Mouse (Mus musculus): ENCODE data around the gene C2.

C2 gene

DNA sequence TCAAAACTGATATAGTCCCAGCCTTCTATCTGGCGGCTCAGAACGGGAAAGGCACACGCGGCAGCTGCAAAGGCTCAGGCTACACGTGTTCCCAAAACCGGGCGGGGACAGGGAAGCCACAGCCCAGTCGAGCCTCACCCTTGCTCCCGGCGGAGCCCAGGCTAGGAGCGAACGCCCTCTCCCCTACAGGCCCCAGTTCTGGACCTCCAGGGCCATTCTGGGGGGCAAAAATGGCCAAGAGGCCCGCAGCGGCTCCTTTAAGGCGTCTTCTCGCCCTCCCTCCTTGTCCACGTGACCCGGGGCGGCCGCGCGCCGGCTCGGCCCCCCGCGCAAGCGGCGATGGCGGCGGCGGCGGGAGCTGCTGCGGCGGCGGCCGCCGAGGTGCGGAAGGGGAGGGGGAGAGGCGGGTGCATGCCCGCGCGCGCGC, at the start of gene C2, which contains the start of gene Ehmt2:
Gene C2 (minus strand): TSS at position 106 of the 427 bp plus-strand sequence.
Gene Ehmt2 (plus strand): TSS at position 310 of the 427 bp plus-strand sequence.
- peak; percentile 76 to 81 for DNase-seq

DNA sequence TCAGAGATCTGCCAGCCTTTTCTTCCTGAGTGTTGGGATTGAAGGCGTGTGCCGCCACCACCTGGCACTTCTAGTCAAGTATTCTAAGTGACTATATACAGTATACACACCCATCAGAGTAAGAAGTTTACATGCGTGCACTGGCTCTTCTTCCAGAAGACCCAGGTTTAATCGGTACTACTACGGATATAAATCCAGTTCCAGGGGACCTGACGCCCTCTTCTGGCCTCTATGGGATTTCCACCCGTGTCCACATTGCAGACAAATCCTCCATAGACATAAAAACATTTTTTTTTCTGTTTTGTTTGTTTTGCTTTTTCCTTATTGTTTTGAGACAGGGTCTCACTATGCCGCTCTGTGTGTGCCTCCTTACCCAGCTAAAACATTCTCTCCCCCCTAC, 49.5 kb upstream of the C2 start:
- peak in 1 of 2 experiments; percentile 48 for DNase-seq

DNA sequence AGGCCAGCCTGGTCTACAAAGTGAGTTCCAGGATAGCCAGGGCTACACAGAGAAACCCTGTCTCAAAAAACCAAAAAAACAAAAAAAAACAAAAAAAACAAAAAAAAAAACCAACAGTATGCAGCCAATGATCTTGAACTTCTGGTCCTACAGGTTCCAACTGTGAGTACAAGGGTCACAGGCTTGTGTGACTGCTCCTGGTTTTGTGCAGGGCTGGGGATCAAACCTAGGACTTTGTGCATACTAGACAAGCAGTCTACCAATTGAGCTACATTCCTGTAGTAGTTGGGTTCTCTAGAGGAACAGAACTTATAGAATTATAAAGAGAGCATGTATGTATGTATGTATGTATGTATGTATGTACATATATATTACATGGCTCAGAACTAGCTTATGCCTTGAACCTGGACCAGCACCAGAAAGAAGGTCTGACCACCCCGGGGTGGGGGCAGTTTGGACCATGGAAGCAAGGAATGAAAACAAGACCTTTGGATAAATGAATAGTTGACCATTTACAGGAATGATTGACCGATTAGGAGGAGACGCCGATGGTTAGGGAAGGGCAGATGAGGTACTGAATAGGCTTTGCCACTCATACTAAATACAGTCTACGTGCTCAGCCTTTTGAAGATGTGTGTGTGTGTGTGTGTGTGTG, 48.5 kb upstream of the C2 start:
- no peak for DNase-seq

DNA sequence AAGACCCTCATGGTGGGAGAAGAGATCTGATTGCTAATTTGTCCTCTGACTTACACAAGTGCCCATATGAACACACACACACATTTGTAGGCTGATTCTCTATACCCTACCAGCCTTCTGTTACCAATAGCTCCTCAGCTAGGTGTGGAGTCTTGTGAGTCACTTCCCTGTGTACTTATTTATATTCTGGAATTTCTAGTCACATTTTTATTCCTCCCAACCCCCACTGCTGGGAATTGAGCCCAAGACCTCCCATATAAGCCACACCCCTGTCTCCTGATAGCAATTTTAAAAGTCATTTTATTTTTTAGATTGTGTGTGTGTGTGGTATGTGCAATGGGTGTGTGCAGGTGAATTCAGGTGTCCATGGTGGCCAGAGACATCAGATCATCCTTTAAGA, 46.3 kb upstream of the C2 start:
- no peak for DNase-seq

DNA sequence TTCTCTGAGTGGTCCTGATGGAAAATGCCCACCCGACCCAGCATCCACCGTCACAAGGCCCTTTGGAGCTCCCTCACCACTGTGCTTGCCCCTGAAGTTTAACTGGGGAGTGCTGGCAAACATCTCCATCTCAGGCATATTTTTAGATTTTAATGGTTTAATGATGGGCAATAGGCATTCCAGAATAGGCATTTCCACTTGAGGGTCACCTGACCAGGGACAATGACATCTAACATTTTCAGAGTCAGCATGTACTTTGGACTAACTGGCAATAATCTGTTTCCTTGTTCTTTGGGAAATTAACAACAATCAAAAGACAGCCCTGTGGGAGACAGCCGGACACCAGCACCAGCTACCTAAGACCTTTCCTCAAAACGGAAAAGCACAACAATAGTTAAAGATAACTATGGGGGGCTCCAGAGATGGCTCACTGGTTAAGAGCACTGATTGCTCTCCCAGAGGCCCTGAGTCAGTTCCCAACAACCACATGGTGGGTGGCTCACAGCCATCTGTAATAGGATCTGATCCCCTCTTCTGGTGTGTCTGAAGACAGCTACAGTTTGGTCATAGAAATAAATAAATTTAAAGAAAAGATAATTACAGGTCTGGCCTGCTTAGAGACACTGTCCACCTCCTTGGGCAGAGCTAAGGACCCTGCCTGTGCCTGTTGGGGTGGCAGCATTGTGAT, 45.2 kb upstream of the C2 start:
- no peak for DNase-seq

DNA sequence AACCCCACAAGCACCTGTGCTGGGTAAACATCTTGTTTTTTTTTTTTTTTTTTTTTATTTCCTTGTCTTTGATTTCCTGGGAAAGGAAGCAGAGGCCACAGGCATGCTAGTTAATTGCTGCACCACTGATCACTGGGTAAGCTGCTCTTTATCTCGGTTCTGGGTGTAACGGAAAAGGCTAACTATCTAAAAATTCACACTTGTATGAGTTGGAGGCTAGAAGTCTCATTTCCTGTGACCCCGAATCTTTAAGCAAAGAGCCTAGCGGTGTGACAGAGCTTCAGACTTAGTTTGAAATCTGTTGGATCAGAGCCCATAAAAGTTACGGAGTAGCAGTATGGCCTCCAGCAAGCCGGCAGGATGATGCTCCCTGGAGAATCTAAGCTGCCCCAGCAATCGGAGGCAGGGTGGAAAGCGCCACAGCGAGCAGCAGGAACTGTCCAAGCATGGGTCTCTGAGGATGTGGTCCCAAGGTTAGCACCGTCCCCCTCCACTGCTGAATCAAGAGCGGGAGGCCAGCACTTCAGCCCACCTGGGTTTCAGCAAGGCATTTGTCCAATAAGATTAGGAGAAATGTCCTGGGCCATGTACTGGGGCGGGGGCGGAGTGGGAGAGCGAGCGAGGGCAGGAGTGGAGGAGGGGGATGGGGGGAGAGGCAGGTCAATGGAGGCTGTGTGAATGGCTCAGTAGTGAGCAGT, 43.4 kb upstream of the C2 start:
- DNase-seq = no peak

DNA sequence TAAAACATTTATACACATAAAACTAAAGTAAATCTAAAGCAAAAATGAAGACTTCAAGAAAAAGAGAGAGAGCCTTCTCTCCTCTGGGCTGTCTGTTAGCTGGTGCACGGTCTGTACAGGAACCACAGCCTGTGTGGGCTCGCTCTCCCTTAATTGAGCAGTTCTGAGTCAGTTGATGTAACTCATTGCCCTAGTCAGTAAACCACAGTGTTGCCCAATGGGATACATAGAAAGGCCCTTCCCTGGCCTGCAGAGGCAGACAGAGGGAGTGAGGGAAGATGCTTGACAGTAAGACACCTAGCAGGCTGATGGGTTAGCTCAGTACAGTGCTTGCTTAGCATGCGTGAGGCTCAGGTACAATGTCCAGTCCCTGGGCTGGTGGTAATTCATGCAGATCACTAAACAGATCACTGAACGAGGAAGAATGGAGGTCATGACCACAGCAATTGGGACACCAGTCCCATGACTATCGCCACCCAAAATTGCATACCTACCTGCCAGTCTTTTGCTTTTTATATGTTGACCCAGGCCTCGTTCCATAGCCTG, 40.0 kb upstream of the C2 start:
- no peak for DNase-seq

DNA sequence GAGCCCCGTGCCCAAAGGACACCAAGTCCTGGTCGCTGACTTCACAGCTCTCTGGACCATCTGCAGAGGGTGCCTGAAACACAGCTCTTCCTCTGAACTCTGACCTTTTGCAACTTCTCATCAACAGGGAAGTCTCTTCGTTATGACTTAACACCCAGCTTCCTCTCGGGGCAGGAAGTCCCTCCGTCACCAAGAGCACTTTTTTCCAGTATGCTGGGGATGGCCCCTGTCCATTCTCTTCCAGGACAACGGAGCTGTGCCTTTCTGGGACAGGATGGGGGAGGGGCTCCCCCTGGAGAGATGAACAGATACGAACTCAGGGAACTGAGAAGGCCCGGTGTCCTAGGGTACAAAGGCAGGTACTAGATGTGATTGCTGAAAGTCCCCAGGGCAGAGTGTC, 36.8 kb upstream of the C2 start:
- no peak for DNase-seq

DNA sequence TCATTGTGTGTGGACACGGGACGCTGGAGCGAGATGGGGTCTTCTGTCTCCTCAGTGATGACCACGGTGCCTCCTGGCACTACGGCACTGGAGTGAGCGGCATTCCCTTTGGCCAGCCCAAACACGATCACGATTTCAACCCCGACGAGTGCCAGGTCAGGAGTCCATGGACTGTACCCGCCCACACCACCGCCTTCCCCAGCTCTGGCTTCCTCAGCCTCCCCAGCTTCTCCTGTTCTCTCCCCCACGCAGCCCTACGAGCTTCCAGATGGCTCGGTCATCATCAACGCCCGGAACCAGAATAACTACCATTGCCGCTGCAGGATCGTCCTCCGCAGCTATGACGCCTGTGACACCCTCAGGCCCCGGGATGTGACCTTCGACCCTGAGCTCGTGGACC, 36.0 kb upstream of the C2 start:
- no peak for DNase-seq

DNA sequence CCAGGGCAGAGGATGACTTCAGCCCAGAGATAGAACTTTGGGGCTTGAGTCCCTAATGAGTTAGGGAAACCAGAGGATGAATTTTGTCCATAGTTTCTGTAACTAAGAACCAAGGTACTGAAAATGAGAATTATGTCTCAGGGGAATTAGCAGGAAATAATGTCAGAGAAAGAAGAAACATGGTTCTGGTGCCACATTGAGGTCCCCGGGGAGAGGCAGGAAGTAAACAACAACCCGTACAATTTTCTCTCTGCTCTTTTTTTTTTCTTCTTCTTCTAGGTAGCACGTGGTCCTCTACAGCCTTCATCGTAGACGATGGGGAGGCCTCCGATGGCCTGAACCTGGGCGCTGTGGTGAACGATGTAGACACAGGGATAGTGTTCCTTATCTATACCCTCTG, 34.2 kb upstream of the C2 start:
- peak; percentile 74 to 82 for DNase-seq

DNA sequence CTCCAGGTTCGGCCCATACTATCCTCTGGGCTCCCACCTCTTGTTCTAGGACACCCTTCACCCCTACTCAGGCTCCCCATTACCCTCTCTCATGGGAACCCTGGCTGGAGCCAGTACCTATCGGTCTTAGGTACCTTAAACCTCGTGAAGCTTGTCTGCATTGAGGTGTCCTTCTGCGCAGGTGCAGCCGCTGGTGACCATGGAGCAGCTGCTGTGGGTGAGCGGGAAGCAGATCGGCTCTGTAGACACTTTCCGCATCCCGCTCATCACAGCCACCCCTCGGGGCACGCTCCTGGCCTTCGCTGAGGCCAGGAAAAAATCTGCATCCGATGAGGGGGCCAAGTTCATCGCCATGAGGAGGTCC, 33.7 kb upstream of the C2 start:
- peak; percentile 57 to 58 for DNase-seq

DNA sequence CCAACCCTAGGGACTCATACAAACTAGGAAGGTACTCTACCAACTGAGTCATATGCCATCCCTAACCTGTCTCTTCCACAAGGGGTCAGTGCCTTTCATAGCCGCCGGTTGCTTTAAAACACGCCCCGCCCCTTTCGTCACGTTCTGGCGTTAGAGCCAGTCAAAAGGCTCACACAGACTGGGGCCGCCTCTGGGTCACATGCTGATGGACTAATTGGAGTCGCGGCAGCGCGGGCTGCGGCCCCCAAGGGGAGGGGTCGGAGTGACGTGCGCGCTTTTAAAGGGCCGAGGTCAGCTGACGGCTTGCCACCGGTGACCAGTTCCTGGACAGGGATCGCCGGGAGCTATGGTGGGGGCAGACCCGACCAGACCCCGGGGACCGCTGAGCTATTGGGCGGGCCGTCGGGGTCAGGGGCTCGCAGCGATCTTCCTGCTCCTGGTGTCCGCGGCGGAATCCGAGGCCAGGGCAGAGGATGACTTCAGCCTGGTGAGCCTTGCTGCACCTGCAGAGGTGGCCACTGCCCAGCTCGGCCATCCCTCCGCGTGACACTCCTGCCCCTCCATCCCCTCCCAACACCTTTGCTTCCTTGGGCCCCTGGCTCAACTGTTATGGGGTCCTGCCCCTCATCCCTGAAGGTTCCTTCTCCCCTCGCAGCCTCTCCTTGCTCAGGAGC, 33.1 kb upstream of the C2 start, which contains the start of gene Neu1:
Gene Neu1 (plus strand): TSS at position 193 of the 674 bp plus-strand sequence.
- DNase-seq = peak; percentile 96 to 97

DNA sequence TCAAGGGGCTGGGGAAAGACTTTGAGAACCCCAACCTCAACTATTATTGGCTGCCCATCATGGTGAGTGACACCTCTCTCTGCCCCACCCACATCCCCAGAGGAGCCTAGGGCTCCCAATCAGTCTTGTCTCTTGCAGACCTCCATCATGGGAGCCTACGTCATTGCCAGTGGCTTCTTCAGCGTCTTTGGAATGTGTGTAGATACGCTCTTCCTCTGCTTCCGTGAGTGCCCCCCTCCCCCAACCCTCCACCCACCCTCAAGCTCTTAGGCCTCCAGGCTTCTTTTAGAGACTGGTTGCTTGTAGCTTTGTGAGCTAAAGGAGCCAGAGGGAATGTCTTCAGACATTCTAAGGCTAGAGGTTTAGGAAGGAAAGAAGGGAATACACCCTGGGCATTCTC, 30.8 kb upstream of the C2 start:
- DNase-seq = no peak

DNA sequence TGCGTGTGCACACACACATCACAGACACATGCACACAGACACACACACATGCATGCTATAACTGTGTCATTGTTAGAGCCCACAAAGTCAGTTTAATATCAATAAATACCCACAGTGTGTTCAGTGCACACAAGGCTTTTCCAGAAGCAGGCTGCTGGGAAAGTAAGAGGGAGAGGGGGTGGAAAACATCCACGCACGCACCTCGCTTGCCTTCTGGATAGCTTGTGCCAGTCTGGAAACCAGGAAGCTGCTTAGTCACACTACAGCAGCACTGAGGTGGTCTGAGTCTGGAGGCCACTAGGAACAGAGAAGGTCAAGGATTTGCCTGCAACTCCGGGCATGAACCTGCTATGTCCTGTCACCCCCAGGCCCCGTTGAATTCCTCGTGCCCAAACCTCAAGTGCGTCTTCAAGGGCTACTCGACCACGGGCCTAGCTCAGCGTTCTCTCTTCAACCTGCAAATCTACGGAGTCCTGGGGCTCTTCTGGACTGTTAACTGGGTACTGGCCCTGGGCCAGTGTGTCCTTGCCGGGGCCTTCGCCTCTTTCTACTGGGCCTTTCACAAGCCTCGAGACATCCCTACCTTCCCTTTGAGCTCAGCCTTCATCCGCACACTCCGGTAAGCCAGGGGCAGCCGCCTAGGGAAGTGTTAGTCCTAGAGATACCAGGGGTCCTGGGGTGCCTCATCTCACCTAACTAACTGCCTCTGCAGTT, 29.4 kb upstream of the C2 start:
- DNase-seq = no peak

DNA sequence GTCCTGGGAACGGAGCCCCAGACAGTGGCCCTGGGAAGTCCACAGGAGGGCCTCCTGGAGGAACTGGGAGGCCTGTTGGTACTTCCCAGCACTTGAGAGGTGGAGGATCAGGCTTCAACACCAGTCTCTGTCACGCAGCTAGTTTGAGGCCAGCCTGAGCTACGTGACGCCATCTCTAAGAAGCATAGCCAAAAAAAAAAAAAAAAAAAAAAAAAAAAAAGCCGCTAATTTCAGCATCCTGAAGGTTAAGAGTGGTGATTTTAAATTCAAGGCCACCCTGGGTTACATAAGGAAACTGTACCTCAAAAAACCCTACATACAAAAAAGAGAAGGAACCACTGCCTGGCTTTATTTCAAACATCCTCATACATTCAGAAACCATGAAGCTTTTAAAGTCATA, 26.2 kb upstream of the C2 start:
- DNase-seq = no peak

DNA sequence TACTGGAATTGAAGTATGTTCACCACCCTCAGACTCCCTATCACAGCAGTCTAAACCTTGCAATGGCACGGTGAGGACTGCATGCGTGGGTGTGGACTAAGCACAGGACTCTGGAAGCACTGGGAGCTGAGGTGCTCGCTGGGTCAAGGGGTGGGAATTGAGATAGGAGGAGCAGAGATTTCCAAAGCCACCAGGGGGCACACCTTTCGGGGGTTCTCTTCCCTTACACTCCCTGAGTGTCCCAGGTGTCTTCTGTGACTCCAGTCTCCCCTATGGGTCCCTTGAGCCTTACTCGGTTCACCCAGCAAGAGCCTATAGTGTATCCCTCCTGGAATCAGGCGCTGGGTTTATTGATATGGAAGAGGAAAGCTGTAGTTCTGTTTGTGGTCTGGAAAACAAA, 24.9 kb upstream of the C2 start:
- DNase-seq = peak; percentile 28 to 30

DNA sequence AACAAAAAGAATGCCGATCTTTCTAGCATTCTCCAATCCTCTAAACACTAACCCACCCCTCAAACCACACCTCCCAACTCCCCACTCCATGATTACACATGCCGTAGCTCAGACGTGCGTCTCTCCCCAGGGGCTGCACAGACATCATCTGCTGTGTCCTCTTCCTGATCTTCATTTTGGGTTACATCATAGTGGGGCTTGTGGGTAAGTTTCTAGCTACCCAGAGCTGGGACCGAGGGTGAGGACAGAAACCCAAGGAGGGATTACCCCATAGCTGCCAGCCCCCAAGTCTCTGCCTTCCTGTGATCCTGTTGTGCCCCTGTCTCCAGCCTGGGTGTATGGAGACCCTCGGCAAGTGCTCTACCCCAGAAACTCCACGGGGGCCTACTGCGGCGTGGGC, 19.1 kb upstream of the C2 start:
- DNase-seq = no peak

DNA sequence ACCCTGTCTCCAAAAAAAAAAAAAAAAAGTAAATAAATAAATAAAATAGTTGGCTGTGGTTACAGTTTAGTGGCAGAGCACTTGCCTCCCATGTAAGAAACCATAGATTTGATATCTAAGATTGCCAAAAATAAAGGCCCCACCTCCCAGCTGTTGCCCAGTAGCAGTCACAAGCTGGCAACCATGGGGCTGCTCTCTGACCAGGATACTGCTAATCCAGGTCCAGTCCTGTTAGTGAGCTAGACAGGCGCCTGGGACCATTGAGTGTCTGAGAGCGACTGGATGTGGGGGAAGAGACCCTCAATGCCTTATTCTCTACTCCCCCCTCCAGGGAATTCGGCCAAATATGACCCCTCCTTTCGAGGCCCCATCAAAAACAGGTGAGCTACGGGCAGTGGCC, 18.3 kb upstream of the C2 start:
- DNase-seq = no peak

DNA sequence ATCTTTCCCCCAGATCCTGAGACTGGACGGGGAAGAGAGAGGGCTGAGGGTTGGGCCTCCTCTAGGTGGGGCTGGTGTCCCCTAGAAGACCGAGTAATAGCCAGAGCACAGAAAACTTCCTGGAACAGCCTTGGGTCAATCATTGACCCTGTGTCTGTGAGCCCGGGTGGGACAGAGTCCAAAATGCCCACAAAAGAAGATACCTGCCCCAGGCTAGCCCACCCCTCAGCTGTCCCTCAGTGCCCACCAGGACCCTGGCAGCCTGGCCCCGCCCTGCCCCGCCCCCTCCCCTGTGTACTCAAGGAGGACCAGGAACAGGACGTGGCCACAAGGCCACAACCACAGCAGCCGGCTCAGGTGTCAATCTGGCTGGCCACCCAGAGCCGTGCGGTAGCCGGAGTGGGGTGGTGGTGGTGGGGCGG, 17.4 kb upstream of the C2 start:
- no peak for DNase-seq

DNA sequence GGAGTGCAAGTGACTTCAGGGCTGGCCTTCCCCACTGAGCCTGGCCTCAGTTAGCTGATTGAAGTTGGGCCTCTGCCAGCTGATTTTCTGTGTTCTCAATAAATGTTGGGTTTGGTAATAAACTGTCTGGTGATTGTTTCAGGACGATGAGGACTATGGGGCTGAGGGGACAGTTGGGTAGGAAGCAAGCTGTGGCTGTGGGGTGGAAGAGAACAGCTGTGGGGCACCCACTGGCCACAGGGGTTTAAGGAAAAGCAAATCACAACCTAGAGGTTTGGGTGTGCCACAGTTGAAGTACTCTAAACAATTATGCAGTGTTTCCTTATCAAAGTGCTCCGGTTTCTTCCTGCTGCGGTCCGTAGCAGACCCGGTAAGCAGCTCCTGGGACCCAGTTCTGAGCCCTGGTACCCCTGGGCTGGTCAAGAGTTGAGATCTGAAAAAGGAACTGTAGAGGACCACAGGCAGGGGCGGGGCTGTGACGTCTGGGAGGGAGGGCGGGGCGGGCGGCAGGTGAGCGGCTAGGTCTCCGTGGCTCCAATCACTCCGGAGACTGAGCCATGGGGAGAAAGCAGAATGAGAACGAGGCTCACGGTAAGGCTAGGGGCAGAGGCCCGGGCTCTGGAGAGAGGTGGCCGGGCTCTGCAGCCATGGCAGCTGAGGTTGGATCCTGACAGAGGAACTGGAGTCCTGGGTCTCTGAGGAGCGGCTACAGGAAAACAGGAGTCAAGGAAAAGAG, 16.0 kb upstream of the C2 start, which contains the start of gene Slc44a4:
Gene Slc44a4 (plus strand): TSS at position 537 of the 736 bp plus-strand sequence.
- no peak for DNase-seq

DNA sequence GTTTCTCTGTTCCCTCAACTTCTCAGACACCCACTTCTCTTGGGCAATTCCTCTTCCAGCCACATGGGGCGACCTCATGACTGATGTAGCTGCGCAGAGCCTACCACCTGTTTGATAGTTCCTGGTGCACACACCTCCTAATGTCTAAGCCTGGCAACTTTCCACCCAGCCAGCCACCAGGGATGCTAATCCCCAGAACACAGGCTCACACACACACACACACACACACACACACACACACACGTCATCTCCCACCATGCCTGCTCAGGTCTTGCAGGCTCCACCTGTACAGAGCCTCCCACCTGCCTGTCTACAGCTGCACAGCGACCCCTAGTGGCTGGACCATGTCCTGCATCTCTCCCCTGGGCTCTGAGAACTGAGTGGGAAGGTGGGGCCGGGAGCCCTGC, 13.9 kb upstream of the C2 start:
- peak; percentile 95 to 96 for DNase-seq

DNA sequence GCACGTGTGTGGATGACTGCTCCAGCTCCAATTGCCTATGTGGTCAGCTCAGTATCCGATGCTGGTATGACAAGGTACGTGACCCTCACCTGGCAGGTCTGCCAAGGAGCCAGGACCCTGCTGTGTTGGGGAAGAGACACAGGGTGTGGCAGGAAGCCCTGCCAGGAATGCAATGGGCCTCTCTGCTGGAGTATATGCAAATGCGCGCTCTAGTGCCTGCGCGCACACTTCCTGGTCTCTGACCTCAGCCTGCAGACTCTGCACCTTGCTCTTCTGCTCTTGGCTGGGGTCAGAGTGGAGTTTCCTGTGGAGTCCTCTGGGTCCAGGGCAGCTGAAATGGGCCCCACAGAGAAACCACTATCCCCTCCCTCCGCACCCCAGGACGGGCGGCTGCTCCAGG, 12.9 kb upstream of the C2 start:
- no peak for DNase-seq

Measured in B cell, adult 2 months (primary cell).